Mouse (Mus musculus) CH12.LX (cell line): ENCODE results near the gene Tmem87b. TPM values are rescaled to one million over a fixed set of nuclear protein-coding genes. Genes with fewer than 3 reads are reported as not detected.

Source experiments
- DNase-seq: peaks from one replicate; pipeline ENCODE4 v3.0.0-alpha.2; 2013; ENCODE audit errors: extremely low read depth
- H3K27ac ChIP-seq: 2 replicates; pipeline ENCODE4 v1.5.1; 2012; ENCODE audit warnings: low read depth, mild to moderate bottlenecking, control low read depth, moderate library complexity; ENCODE audit not compliant: insufficient read depth
- H3K27me3 ChIP-seq: replicated peaks from 2 replicates; pipeline ENCODE3; 2012; ENCODE audit warnings: inconsistent platforms
- H3K36me3 ChIP-seq, 2 experiments: replicated peaks in 1 of 2; 2 replicates each; pipeline versions ENCODE3 to v1.6.1; 2012; ENCODE audit warnings: inconsistent platforms in 1 of 2, low read length in 1 of 2, mild to moderate bottlenecking in 1 of 2, mixed read lengths in 1 of 2, moderate library complexity in 1 of 2; ENCODE audit not compliant: control insufficient read depth in 1 of 2, insufficient read depth in 1 of 2
- H3K4me1 ChIP-seq, 2 experiments: 2 replicates each; pipeline ENCODE4 v1.6.1; 2012; ENCODE audit warnings: inconsistent platforms in 1 of 2, moderate library complexity in 1 of 2; ENCODE audit not compliant: insufficient read depth in 2 of 2, control insufficient read depth in 1 of 2
- H3K4me2 ChIP-seq: 2 replicates; pipeline ENCODE4 v1.6.1; 2012; ENCODE audit warnings: low read depth, mild to moderate bottlenecking, control low read depth; ENCODE audit not compliant: poor library complexity, insufficient read depth, severe bottlenecking
- H3K4me3 ChIP-seq, 3 experiments: fragments of 150-350 bp in 1 of 3; sonication (generic) in 1 of 3; replicated peaks in 1 of 3; 2 replicates each; pipeline versions ENCODE3 to v1.5.1; 2011 to 2012; ENCODE audit warnings: low read depth in 2 of 3, low read length in 2 of 3, mild to moderate bottlenecking in 2 of 3, moderate library complexity in 2 of 3, control low read depth in 1 of 3, improper control_type of control experiment in 1 of 3, inconsistent platforms in 1 of 3, mixed read lengths in 1 of 3; ENCODE audit not compliant: poor library complexity in 1 of 3
- H3K79me2 ChIP-seq: replicated peaks from 2 replicates; pipeline ENCODE4 v1.6.1; 2012; ENCODE audit warnings: mild to moderate bottlenecking, moderate library complexity; ENCODE audit not compliant: control insufficient read depth, poor library complexity, insufficient read depth, severe bottlenecking; ENCODE audit errors: extremely low read depth
- H3K9ac ChIP-seq: 2 replicates; pipeline ENCODE4 v1.6.1; 2012; ENCODE audit warnings: low read depth, mild to moderate bottlenecking, control low read depth, moderate library complexity; ENCODE audit not compliant: insufficient read depth
- H3K9me3 ChIP-seq: replicated peaks from 2 replicates; pipeline ENCODE3; 2012; ENCODE audit warnings: low read length, inconsistent platforms, mixed read lengths
- BHLHE40 ChIP-seq: IDR thresholded peaks from 2 replicates; pipeline ENCODE4 v1.6.1; 2011; ENCODE audit warnings: mild to moderate bottlenecking, low read depth, low read length, improper control_type of control experiment
- CHD1 ChIP-seq: IDR thresholded peaks from 2 replicates; pipeline ENCODE4 v1.6.1; 2012; ENCODE audit warnings: low read depth, low read length, improper control_type of control experiment, inconsistent platforms
- CTCF ChIP-seq, 2 experiments: IDR thresholded peaks in 1 of 2; conservative IDR thresholded peaks in 1 of 2; 2 replicates each; pipeline ENCODE4 v1.5.1; 2011 to 2012; ENCODE audit warnings: low read depth in 2 of 2, low read length in 2 of 2, improper control_type of control experiment in 1 of 2, inconsistent platforms in 1 of 2, mild to moderate bottlenecking in 1 of 2, moderate library complexity in 1 of 2
- E2F4 ChIP-seq: IDR thresholded peaks from 2 replicates; pipeline ENCODE4 v1.6.1; 2011; ENCODE audit warnings: low read depth, low read length, improper control_type of control experiment; ENCODE audit not compliant: insufficient replicate concordance
- ELF1 ChIP-seq: IDR thresholded peaks from 2 replicates; pipeline ENCODE4 v1.6.1; 2014; ENCODE audit warnings: low read depth, mild to moderate bottlenecking, inconsistent platforms, low read length, improper control_type of control experiment
- EP300 ChIP-seq: IDR thresholded peaks from 2 replicates; pipeline ENCODE4 v1.6.1; 2011; ENCODE audit warnings: low read length, improper control_type of control experiment
- HCFC1 ChIP-seq: IDR thresholded peaks from 2 replicates; pipeline ENCODE4 v1.6.1; 2012; ENCODE audit warnings: low read depth, mild to moderate bottlenecking, inconsistent platforms, low read length, improper control_type of control experiment
- IRF4 ChIP-seq: IDR thresholded peaks from 2 replicates; pipeline ENCODE4 v1.6.1; 2014; ENCODE audit warnings: low read depth, mild to moderate bottlenecking, inconsistent platforms, low read length, improper control_type of control experiment
- JUN ChIP-seq: IDR thresholded peaks from 2 replicates; pipeline ENCODE4 v1.6.1; 2011; ENCODE audit warnings: low read depth, mild to moderate bottlenecking, low read length, improper control_type of control experiment, moderate library complexity; ENCODE audit not compliant: insufficient read depth
- JUND ChIP-seq: conservative IDR thresholded peaks from 2 replicates; pipeline ENCODE4 v1.6.1; 2011; ENCODE audit warnings: low read depth, low read length, improper control_type of control experiment
- MAFK ChIP-seq: IDR thresholded peaks from 2 replicates; pipeline ENCODE4 v1.6.1; 2011; ENCODE audit warnings: low read length, improper control_type of control experiment; ENCODE audit not compliant: insufficient replicate concordance
- MAZ ChIP-seq: IDR thresholded peaks from 2 replicates; pipeline ENCODE4 v1.6.1; 2012; ENCODE audit warnings: low read depth, mild to moderate bottlenecking, inconsistent platforms, low read length, improper control_type of control experiment, moderate library complexity
- MEF2A ChIP-seq: IDR thresholded peaks from 2 replicates; pipeline ENCODE4 v1.6.1; 2014; ENCODE audit warnings: low read depth, mild to moderate bottlenecking, inconsistent platforms, low read length, improper control_type of control experiment, borderline replicate concordance
- MYC ChIP-seq: IDR thresholded peaks from 2 replicates; pipeline ENCODE4 v1.6.1; 2011; ENCODE audit warnings: low read depth, mild to moderate bottlenecking, improper control_type of control experiment, low read length
- NELFE ChIP-seq: IDR thresholded peaks from 2 replicates; pipeline ENCODE4 v1.6.1; 2011; ENCODE audit warnings: low read depth, low read length, improper control_type of control experiment
- NRF1 ChIP-seq: IDR thresholded peaks from 2 replicates; pipeline ENCODE4 v1.6.1; 2014; ENCODE audit warnings: low read depth, mild to moderate bottlenecking, inconsistent platforms, low read length, improper control_type of control experiment, moderate library complexity
- PAX5 ChIP-seq: IDR thresholded peaks from 2 replicates; pipeline ENCODE4 v1.6.1; 2012; ENCODE audit warnings: low read length, inconsistent platforms, mixed read lengths
- POLR2A ChIP-seq: IDR thresholded peaks from 2 replicates; pipeline ENCODE4 v1.6.1; 2011; ENCODE audit warnings: low read depth, mild to moderate bottlenecking, improper control_type of control experiment, low read length
- RAD21 ChIP-seq: IDR thresholded peaks from 2 replicates; pipeline ENCODE4 v1.6.1; 2011; ENCODE audit warnings: low read depth, mild to moderate bottlenecking, low read length, improper control_type of control experiment, moderate library complexity
- RCOR1 ChIP-seq: conservative IDR thresholded peaks from 2 replicates; pipeline ENCODE4 v1.6.1; 2012; ENCODE audit warnings: low read depth, mild to moderate bottlenecking, inconsistent platforms, low read length, improper control_type of control experiment
- SIN3A ChIP-seq: IDR thresholded peaks from 2 replicates; pipeline ENCODE4 v1.6.1; 2012; ENCODE audit warnings: low read length, improper control_type of control experiment, inconsistent platforms
- SMC3 ChIP-seq: IDR thresholded peaks from 2 replicates; pipeline ENCODE4 v1.6.1; 2011; ENCODE audit warnings: low read depth, low read length, improper control_type of control experiment
- TCF12 ChIP-seq: IDR thresholded peaks from 2 replicates; pipeline ENCODE4 v1.6.1; 2014; ENCODE audit warnings: low read depth, mild to moderate bottlenecking, inconsistent platforms, low read length, improper control_type of control experiment
- UBTF ChIP-seq: IDR thresholded peaks from 2 replicates; pipeline ENCODE4 v1.6.1; 2012; ENCODE audit warnings: low read depth, mild to moderate bottlenecking, inconsistent platforms, low read length, improper control_type of control experiment, moderate library complexity
- USF1 ChIP-seq: IDR thresholded peaks from 2 replicates; pipeline ENCODE4 v1.6.1; 2014; ENCODE audit warnings: low read depth, mild to moderate bottlenecking, inconsistent platforms, low read length, improper control_type of control experiment
- ZC3H11A ChIP-seq: IDR thresholded peaks from 2 replicates; pipeline ENCODE4 v1.6.1; 2012; ENCODE audit warnings: low read depth, mild to moderate bottlenecking, inconsistent platforms, low read length, improper control_type of control experiment
- ZKSCAN1 ChIP-seq: IDR thresholded peaks from 2 replicates; pipeline ENCODE4 v1.6.1; 2012; ENCODE audit warnings: low read depth, inconsistent platforms, low read length, improper control_type of control experiment, borderline replicate concordance
- ZNF384 ChIP-seq: IDR thresholded peaks from 2 replicates; pipeline ENCODE4 v1.6.1; 2012; ENCODE audit warnings: low read depth, low read length, improper control_type of control experiment, inconsistent platforms
- dilution Hi-C: fragments of 300-500 bp; cut with MboI; formaldehyde crosslinking; loops from 2 replicates; pipeline ENCODE4 v1.14.3; 2020; ENCODE audit warnings: low sequenced_read_pairs; ENCODE audit not compliant: extremely low pct_unique_long_range_greater_than_20kb, extremely low pct_ligation_motif_present
- in situ Hi-C: fragments of 300-500 bp; cut with MboI; formaldehyde crosslinking; loops from 3 replicates; pipeline ENCODE4 v1.14.3; 2019; ENCODE audit warnings: low sequenced_read_pairs, low pct_ligation_motif_present, low pct_unique_long_range_greater_than_20kb, mixed read lengths
- polyA plus RNA-seq: library from polyadenylated mRNA; unstranded; fragments of >175 nt; gene quantifications from 2 replicates; pipeline ENCODE4 v1.2.1, GENCODE M21; 2012; ENCODE audit warnings: low read depth; ENCODE audit not compliant: insufficient read length
- total RNA-seq, 2 experiments: library from RNA; depleted of rRNA; stranded (reverse); fragments of 300-350 nt in 1 of 2; fragments of >200 nt in 1 of 2; gene quantifications; 2 replicates each; pipeline ENCODE4 v1.2.3; 2012 to 2014

The Tmem87b gene
- total and polyA plus RNA-seq, 3 experiments, result 5.3 to 6.6 (median 6.2) TPM

GRCm38 (mm10) chr2:128833035-128833434, 15.1 kb downstream of the Tmem87b start:
- Histone ChIP-seq H3K4me3 (no peak overlapping the region), H3K79me2 (no peaks in the 10 kb centered on the region), H3K4me2 (no peak overlapping the region), H3K27me3 (no peaks in the 10 kb centered on the region), H3K36me3 (peaks cover 36 to 71% of the 10 kb centered on the region in 2 experiments), H3K9ac (no peak overlapping the region), H3K4me1 (no peaks in the 10 kb centered on the region), H3K27ac (no peak overlapping the region), H3K9me3 (no peaks in the 10 kb centered on the region)
- no peak for DNase-seq
- in situ Hi-C loops, result no loop called here
- dilution Hi-C loops, result no loop called here
- TF ChIP-seq EP300 (no peak), MAFK (no peak), TCF12 (no peak), NRF1 (no peak), BHLHE40 (no peak), ZC3H11A (no peak), HCFC1 (no peak), CTCF (conservative IDR thresholded peaks at IDR 0.05 in 1 of 2, IDR thresholded peaks at IDR 0.05 in 1 of 2; ENCODE audit: low read depth in 2 of 2, low read length in 2 of 2) (no peak), USF1 (no peak), NELFE (no peak), E2F4 (no peak), UBTF (no peak), IRF4 (no peak), SMC3 (no peak), SIN3A (no peak), MAZ (no peak), ZKSCAN1 (no peak)

- no peaks in the 10 kb centered on the region for H3K79me2 ChIP-seq
- no peaks in the 10 kb centered on the region for H3K9me3 ChIP-seq
- in situ Hi-C loops, result no loop called here
- DNase-seq, result no peak
- no peaks in the 10 kb centered on the region for H3K4me1 ChIP-seq
- H3K27ac ChIP-seq, result no peak overlapping the region
- no peak overlapping the region for H3K9ac ChIP-seq
- no peak overlapping the region for H3K4me2 ChIP-seq
- H3K4me3 ChIP-seq, result no peak overlapping the region
- TF ChIP-seq JUN (no peak), SIN3A (no peak), CTCF (conservative IDR thresholded peaks at IDR 0.05 in 1 of 2, IDR thresholded peaks at IDR 0.05 in 1 of 2; ENCODE audit: low read depth in 2 of 2, low read length in 2 of 2) (no peak), RCOR1 (no peak), MYC (no peak), BHLHE40 (no peak), POLR2A (no peak), MAFK (no peak), ELF1 (no peak), HCFC1 (no peak), RAD21 (no peak), MEF2A (no peak), UBTF (no peak), ZKSCAN1 (no peak), JUND (no peak), PAX5 (no peak), IRF4 (no peak), CHD1 (no peak), ZNF384 (no peak)
- H3K27me3 ChIP-seq, result no peaks in the 10 kb centered on the region
- dilution Hi-C loops, result no loop called here
- peaks cover 36 to 72% of the 10 kb centered on the region in 2 experiments for H3K36me3 ChIP-seq
These were observed 15.5 kb downstream of the Tmem87b start for GRCm38 (mm10) chr2:128833435-128833834.
